Comparison of ENCODE assay signal across 22 mouse cellular contexts in the genomic region with DNA sequence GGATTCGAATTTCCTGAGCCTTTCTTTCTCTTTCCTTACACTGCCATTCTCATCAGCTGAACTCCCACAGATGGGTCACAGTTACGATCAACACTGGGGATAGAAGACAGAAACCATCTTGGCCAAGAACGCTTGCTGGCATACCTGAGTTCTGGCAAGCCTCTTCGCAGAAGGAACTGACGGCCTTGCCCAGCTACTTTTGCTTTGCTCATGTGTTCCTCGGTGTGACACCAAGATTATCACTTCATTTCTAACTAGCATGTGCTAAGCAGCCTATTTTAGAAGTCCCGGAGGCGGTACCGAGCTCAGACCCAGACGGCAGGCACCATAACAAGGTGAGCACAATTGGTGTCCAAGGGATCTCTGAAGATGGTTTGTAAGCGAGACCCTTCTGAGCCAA. TPM values are rescaled to one million over a fixed set of nuclear protein-coding genes. Genes with fewer than 3 reads are reported as not detected.
DNase-seq lines count a peak whose midpoint lies in the region; ATAC-seq lines count a peak whose summit lies in the region.
"Had no signal": no experiment of that assay in that cellular context is flagged by ENCODE, and none has a peak within 500 bp of the region (broad histone marks: within the 10 kb centered on the region; RNA-seq: fewer than 3 reads in every experiment).

No protein-coding gene starts in this region.

- ATAC-seq in cerebellum, adult (ENCODE audit: insufficient number of reproducible peaks, low FRiP score, low TSS enrichment), result no peak
- ATAC-seq: forebrain, embryonic 15.5 days; hindbrain, postnatal 0 days; inflammation-experienced regulatory T-cells, adult 6 months; intestine, embryonic 16.5 days; Patski had no signal

- peak; percentile 23 for DNase-seq in cerebellum, adult 9-11 months
- peak; percentile 32 to 39 for DNase-seq in cerebellum, postnatal 25 days
- DNase-seq in cerebellum, adult 11 months, result no peak
- peak; percentile 37 for DNase-seq in right cerebral cortex, adult 18-20 months
- no peak for DNase-seq in right cerebral cortex, postnatal 4 days
- no peak for DNase-seq in layer of hippocampus, adult 18-20 months (ENCODE audit: low spot score in 2 of 2)
- DNase-seq: adrenal gland, postnatal 10 days; adrenal gland, postnatal 36 days; B cell, adult 2 months; cerebellum, postnatal 36 days; gastrocnemius, postnatal 36 days; heart, adult 2 months; heart, postnatal 14 days; heart, postnatal 4 days; kidney, adult 18-20 months; kidney, adult 9 months had no signal

RNA-seq across cellular contexts. Expression of a gene that starts 12.9 kb away (rescaled TPM):
- 10 to 100 TPM; 55.9 to 59.5 TPM for total RNA-seq in layer of hippocampus, adult 18-20 months (2021)

Comparison
In these comparisons a context has a peak if more than half of its experiments do, and no peak if none do; other contexts are left out.
1. DNase-seq: peak in cerebellum, adult 9-11 months (single experiment), cerebellum, postnatal 25 days (2 of 2) and right cerebral cortex, adult 18-20 months (single experiment); none in cerebellum, adult 11 months (single experiment), right cerebral cortex, postnatal 4 days (single experiment) and layer of hippocampus, adult 18-20 months (0 of 2).